In genomic region chr14:33695362-33695982, GRCm38 (mm10) we compare ENCODE assay signal across 8 mouse cellular contexts.
DNase-seq lines count a peak whose midpoint lies in the region; ATAC-seq lines count a peak whose summit lies in the region.
"Had no signal": no experiment of that assay in that cellular context is flagged by ENCODE, and none has a peak within 500 bp of the region (broad histone marks: within the 10 kb centered on the region; RNA-seq: fewer than 3 reads in every experiment).

No protein-coding gene starts in this region.

- 19% methylated on average over 8 of the region's 8 CpGs for WGBS in midbrain, embryonic 12.5 days
- WGBS in stomach, embryonic 14.5 days: 19% methylated on average over 8 of the region's 8 CpGs

- H3K4me3 ChIP-seq in midbrain, embryonic 12.5 days: no peak overlapping the region
- no peak overlapping the region for H3K4me3 ChIP-seq in stomach, embryonic 14.5 days (ENCODE audit: low read depth, low read length)
- H3K4me3 ChIP-seq: liver, embryonic 15.5 days had no signal

- H3K4me1 ChIP-seq in midbrain, embryonic 12.5 days: no peaks in the 10 kb centered on the region
- H3K4me1 ChIP-seq in stomach, embryonic 14.5 days (ENCODE audit: control insufficient read depth, insufficient read depth, low read length): no peaks in the 10 kb centered on the region
- H3K4me1 ChIP-seq: liver, embryonic 15.5 days had no signal

- no peak overlapping the region for H3K4me2 ChIP-seq in midbrain, embryonic 12.5 days (replicated peaks)
- H3K4me2 ChIP-seq in stomach, embryonic 14.5 days (replicated peaks; ENCODE audit: low read depth, low read length): no peak overlapping the region
- H3K4me2 ChIP-seq: liver, embryonic 15.5 days had no signal

- peak; percentile 65 for ATAC-seq in midbrain, embryonic 12.5 days (ENCODE audit: low FRiP score, low read depth)
- ATAC-seq in stomach, embryonic 14.5 days (ENCODE audit: insufficient number of reproducible peaks, insufficient read depth, low FRiP score, low read depth): peak; percentile 11; the same call in 1 of the 2 replicates

- H3K27me3 ChIP-seq in midbrain, embryonic 12.5 days: no peaks in the 10 kb centered on the region
- H3K27me3 ChIP-seq in stomach, embryonic 14.5 days (ENCODE audit: control insufficient read depth, insufficient read depth, low read length): no peaks in the 10 kb centered on the region
- H3K27me3 ChIP-seq: liver, embryonic 15.5 days had no signal

- no peaks in the 10 kb centered on the region for H3K36me3 ChIP-seq in midbrain, embryonic 12.5 days
- no peaks in the 10 kb centered on the region for H3K36me3 ChIP-seq in stomach, embryonic 14.5 days (ENCODE audit: control insufficient read depth, insufficient read depth, low read length)
- H3K36me3 ChIP-seq: liver, embryonic 15.5 days had no signal

- DNase-seq in adrenal gland, adult 18-20 months (ENCODE audit: low spot score in 2 of 2): peak; percentile 84 to 87
- DNase-seq in cerebellum, adult 9-11 months: peak; percentile 18
- peak; percentile 80 to 83 for DNase-seq in frontal cortex, postnatal 36 days (ENCODE audit: low spot score in 2 of 2)
- DNase-seq in induced T-regulatory cell, adult 2 months (ENCODE audit: low read depth): peak; percentile 11
- peak; percentile 23 to 80 for DNase-seq in left cerebral cortex, adult 8-10 months (ENCODE audit: low spot score in 2 of 2)

- H3K9ac ChIP-seq in midbrain, embryonic 12.5 days (replicated peaks): no peak overlapping the region
- H3K9ac ChIP-seq in stomach, embryonic 14.5 days (replicated peaks; ENCODE audit: low read depth, low read length): no peak overlapping the region
- H3K9ac ChIP-seq: liver, embryonic 15.5 days had no signal

- H3K9me3 ChIP-seq in midbrain, embryonic 12.5 days: no peaks in the 10 kb centered on the region
- H3K9me3 ChIP-seq in stomach, embryonic 14.5 days (ENCODE audit: control insufficient read depth, low read depth, low read length): no peaks in the 10 kb centered on the region
- H3K9me3 ChIP-seq: liver, embryonic 15.5 days had no signal

- no peak overlapping the region for H3K27ac ChIP-seq in midbrain, embryonic 12.5 days (replicated peaks)
- no peak overlapping the region for H3K27ac ChIP-seq in stomach, embryonic 14.5 days (ENCODE audit: low read length)
- H3K27ac ChIP-seq: liver, embryonic 15.5 days had no signal

Comparison
In these comparisons a context has a peak if more than half of its experiments do, and no peak if none do; other contexts are left out.
1. DNase-seq: peak in every context shown above with its lines; median percentile 86 in adrenal gland, adult 18-20 months; 82 in frontal cortex, postnatal 36 days; 52 in left cerebral cortex, adult 8-10 months; 18 in cerebellum, adult 9-11 months; 11 in induced T-regulatory cell, adult 2 months.